Mouse (Mus musculus) intestine, embryonic 15.5 days (tissue): ENCODE data around the gene Syndig1. TPM values are rescaled to one million over a fixed set of nuclear protein-coding genes. Genes with fewer than 3 reads are reported as not detected.

Source experiments
- ATAC-seq: fragments of 200-750 bp; cut with Nextera tagmentation; 2 replicates; pipeline ENCODE4 v1.8.0; 2017; ENCODE audit warnings: moderate TSS enrichment, moderate library complexity
- H3K27ac ChIP-seq: fragments of 300-500 bp; sonication (generic); 2 replicates; pipeline ENCODE4 v1.5.1; 2015; ENCODE audit warnings: mild to moderate bottlenecking, inconsistent platforms
- H3K27me3 ChIP-seq: fragments of 300-500 bp; sonication (generic); replicated peaks from 2 replicates; pipeline ENCODE4 v1.6.1; 2015; ENCODE audit warnings: inconsistent platforms
- H3K36me3 ChIP-seq: fragments of 300-500 bp; sonication (generic); 2 replicates; pipeline ENCODE4 v1.6.1; 2015; ENCODE audit warnings: inconsistent platforms
- H3K4me1 ChIP-seq: fragments of 300-500 bp; sonication (generic); replicated peaks from 2 replicates; pipeline ENCODE4 v1.6.1; 2015; ENCODE audit warnings: inconsistent platforms
- H3K4me2 ChIP-seq: fragments of 300-500 bp; sonication (generic); replicated peaks from 2 replicates; pipeline ENCODE4 v1.6.1; 2015; ENCODE audit warnings: mild to moderate bottlenecking, inconsistent platforms
- H3K4me3 ChIP-seq: fragments of 300-500 bp; sonication (generic); replicated peaks from 2 replicates; pipeline ENCODE4 v1.5.1; 2015; ENCODE audit warnings: inconsistent platforms
- H3K9ac ChIP-seq: fragments of 300-500 bp; sonication (generic); 2 replicates; pipeline ENCODE4 v1.6.1; 2015; ENCODE audit warnings: inconsistent platforms
- H3K9me3 ChIP-seq: fragments of 300-500 bp; sonication (generic); 2 replicates; pipeline ENCODE4 v1.6.1; 2016; ENCODE audit warnings: inconsistent platforms
- WGBS: fragments of 180-500 bp; shearing (Covaris S2); methylation state at CpG from one replicate; pipeline ENCODE4 v1.1.7; 2015; 5-methylcytosine and 5-hydroxymethylcytosine counted together
- polyA plus RNA-seq: library from polyadenylated mRNA; unstranded; fragments of >200 nt; fragmentation: Nextera tagmentation; extraction: Ambion mirVana; gene quantifications from 2 replicates; pipeline ENCODE4 v1.2.1, GENCODE M21; 2015

Gene Syndig1
- polyA plus RNA-seq, 1 experiment from 2014 or later = 7.2 TPM

GRCm38 (mm10) chr2:149996382-149996964 lies 167.5 kb downstream of the Syndig1 start:
- Histone ChIP-seq H3K27ac (no peak overlapping the region), H3K4me3 (no peak overlapping the region), H3K4me1 (no peaks in the 10 kb centered on the region), H3K4me2 (no peak overlapping the region), H3K9ac (no peak overlapping the region), H3K36me3 (no peaks in the 10 kb centered on the region), H3K27me3 (no peaks in the 10 kb centered on the region), H3K9me3 (no peaks in the 10 kb centered on the region)
- WGBS = 66% methylated on average over 5 of the region's 5 CpGs
- ATAC-seq = no peak

DNA sequence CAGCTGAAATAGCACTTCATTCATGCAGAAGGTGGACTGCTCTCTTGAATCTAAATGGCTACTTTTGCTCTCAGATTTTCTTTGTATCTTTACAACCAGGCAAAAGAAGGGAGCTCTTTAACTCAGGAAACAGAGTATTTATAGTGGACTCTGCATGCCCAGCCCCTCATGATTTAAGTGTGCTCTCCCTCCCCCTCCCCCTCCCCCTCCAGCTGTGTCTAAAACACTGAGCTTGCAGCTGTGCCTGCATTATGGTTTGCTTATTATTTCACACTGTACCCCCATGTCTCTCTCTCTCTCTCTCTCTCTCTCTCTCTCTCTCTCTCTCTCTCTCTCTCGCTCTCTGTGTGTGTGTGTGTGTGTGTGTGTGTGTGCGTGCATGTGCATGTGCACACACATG lies 168.6 kb downstream of the Syndig1 start:
- H3K9ac ChIP-seq = no peak overlapping the region
- H3K4me1 ChIP-seq = no peaks in the 10 kb centered on the region
- H3K36me3 ChIP-seq = no peaks in the 10 kb centered on the region
- H3K4me2 ChIP-seq = no peak overlapping the region
- no peak overlapping the region for H3K4me3 ChIP-seq
- 75% methylated on average over 2 of the region's 2 CpGs for WGBS
- H3K9me3 ChIP-seq = no peaks in the 10 kb centered on the region
- no peak overlapping the region for H3K27ac ChIP-seq
- H3K27me3 ChIP-seq = no peaks in the 10 kb centered on the region
- peak; percentile 69; the same call in 1 of the 2 replicates for ATAC-seq

GRCm38 (mm10) chr2:149998373-149999108 lies 169.5 kb downstream of the Syndig1 start:
- H3K4me2 ChIP-seq = no peak overlapping the region
- H3K9ac ChIP-seq = no peak overlapping the region
- no peak overlapping the region for H3K4me3 ChIP-seq
- 0 out of 2 replicates have a peak overlapping the region, but pooled peaks have one; percentile 32 for H3K27ac ChIP-seq
- H3K36me3 ChIP-seq = no peaks in the 10 kb centered on the region
- H3K27me3 ChIP-seq = no peaks in the 10 kb centered on the region
- ATAC-seq = no peak
- H3K4me1 ChIP-seq = no peaks in the 10 kb centered on the region
- no peaks in the 10 kb centered on the region for H3K9me3 ChIP-seq
- 69% methylated on average over 4 of the region's 4 CpGs for WGBS

- ATAC-seq = no peak
- Histone ChIP-seq H3K27me3 (no peaks in the 10 kb centered on the region), H3K27ac (no peak overlapping the region), H3K4me2 (no peak overlapping the region), H3K9ac (no peak overlapping the region), H3K36me3 (no peaks in the 10 kb centered on the region), H3K4me3 (no peak overlapping the region), H3K4me1 (no peaks in the 10 kb centered on the region), H3K9me3 (no peaks in the 10 kb centered on the region)
- WGBS = 70% methylated on average over 2 of the region's 2 CpGs
Observed at GRCm38 (mm10) chr2:150000564-150000963, 171.6 kb downstream of the Syndig1 start.

DNA sequence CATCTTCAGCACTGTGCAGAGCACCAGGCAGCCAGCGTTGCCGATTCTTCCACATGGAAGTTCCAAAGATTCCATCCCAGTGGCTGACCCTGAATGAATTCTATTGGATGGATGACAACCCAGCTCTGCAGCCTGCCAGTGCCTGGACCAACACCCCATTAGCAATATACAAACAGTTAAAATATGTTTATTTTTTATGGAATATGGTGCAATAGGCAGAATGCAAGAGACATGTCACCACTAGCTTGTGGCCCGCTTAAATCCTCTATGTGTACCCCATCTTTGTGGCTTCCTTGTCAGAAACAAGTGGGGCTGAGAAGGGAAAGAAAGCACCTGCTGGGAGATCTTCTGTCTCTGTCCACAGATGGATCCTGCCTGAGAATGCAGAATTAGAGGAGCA lies 174.5 kb downstream of the Syndig1 start:
- ATAC-seq = no peak
- Histone ChIP-seq H3K27me3 (no peaks in the 10 kb centered on the region), H3K4me1 (no peaks in the 10 kb centered on the region), H3K36me3 (no peaks in the 10 kb centered on the region), H3K9ac (no peak overlapping the region), H3K9me3 (no peaks in the 10 kb centered on the region), H3K4me2 (no peak overlapping the region), H3K27ac (no peak overlapping the region), H3K4me3 (no peak overlapping the region)
- WGBS = 74% methylated on average over 3 of the region's 3 CpGs

- H3K27ac ChIP-seq = no peak overlapping the region
Observed at GRCm38 (mm10) chr2:150012787-150013346, 183.9 kb downstream of the Syndig1 start.

DNA sequence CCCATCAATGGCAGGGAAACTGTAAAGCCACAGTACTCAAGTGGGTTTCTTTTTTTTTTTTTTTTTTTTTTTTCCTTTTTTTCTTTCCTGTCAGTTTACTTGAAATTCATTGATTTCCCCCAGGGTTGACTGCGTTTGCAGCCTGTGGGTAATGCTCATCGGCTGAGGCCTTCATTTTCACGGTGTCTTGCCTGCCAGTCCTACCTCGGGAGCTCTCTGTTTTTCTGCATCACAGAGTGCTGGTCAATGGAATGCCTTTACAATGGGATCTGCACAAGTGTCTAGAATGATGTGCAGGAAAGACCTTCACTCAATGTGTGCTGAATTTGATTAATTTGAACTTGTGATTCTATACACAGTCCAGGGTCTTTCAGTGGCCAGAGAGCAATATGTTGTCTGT lies 184.8 kb downstream of the Syndig1 start:
- Histone ChIP-seq H3K36me3 (no peaks in the 10 kb centered on the region), H3K4me3 (no peak overlapping the region), H3K9ac (no peak overlapping the region), H3K9me3 (no peaks in the 10 kb centered on the region), H3K27ac (no peak overlapping the region), H3K4me1 (no peaks in the 10 kb centered on the region), H3K4me2 (no peak overlapping the region), H3K27me3 (no peaks in the 10 kb centered on the region)
- no peak for ATAC-seq
- 82% methylated on average over 4 of the region's 4 CpGs for WGBS

More at GRCm38 (mm10) chr2:150012787-150013346, 183.9 kb downstream of the Syndig1 start:
- no peaks in the 10 kb centered on the region for H3K4me1 ChIP-seq
- H3K4me3 ChIP-seq = no peak overlapping the region
- WGBS = 55% methylated on average over 6 of the region's 6 CpGs
- no peaks in the 10 kb centered on the region for H3K36me3 ChIP-seq
- H3K4me2 ChIP-seq = no peak overlapping the region
- no peak overlapping the region for H3K9ac ChIP-seq
- no peaks in the 10 kb centered on the region for H3K9me3 ChIP-seq
- no peaks in the 10 kb centered on the region for H3K27me3 ChIP-seq
- ATAC-seq = no peak

GRCm38 (mm10) chr2:150016303-150016702 lies 187.3 kb downstream of the Syndig1 start:
- ATAC-seq = no peak
- no peaks in the 10 kb centered on the region for H3K27me3 ChIP-seq
- no peak overlapping the region for H3K4me3 ChIP-seq
- no peak overlapping the region for H3K9ac ChIP-seq
- no peaks in the 10 kb centered on the region for H3K4me1 ChIP-seq
- no peaks in the 10 kb centered on the region for H3K9me3 ChIP-seq
- H3K36me3 ChIP-seq = no peaks in the 10 kb centered on the region
- no peak overlapping the region for H3K27ac ChIP-seq
- no peak overlapping the region for H3K4me2 ChIP-seq
- WGBS = 67% methylated on average over 5 of the region's 5 CpGs

- Histone ChIP-seq H3K36me3 (no peaks in the 10 kb centered on the region), H3K4me3 (no peak overlapping the region), H3K4me1 (no peaks in the 10 kb centered on the region), H3K27me3 (no peaks in the 10 kb centered on the region), H3K4me2 (no peak overlapping the region), H3K9ac (no peak overlapping the region), H3K9me3 (no peaks in the 10 kb centered on the region), H3K27ac (no peak overlapping the region)
- 47% methylated on average over 2 of the region's 2 CpGs for WGBS
- ATAC-seq = no peak
Observed at GRCm38 (mm10) chr2:150020706-150021105, 191.7 kb downstream of the Syndig1 start.

GRCm38 (mm10) chr2:150023873-150024339 lies 194.9 kb downstream of the Syndig1 start:
- ATAC-seq = peak; percentile 71; the same call in 1 of the 2 replicates
- no peak overlapping the region for H3K27ac ChIP-seq

GRCm38 (mm10) chr2:150043531-150043930 lies 214.5 kb downstream of the Syndig1 start:
- ATAC-seq = no peak
- Histone ChIP-seq H3K27ac (no peak overlapping the region), H3K27me3 (no peaks in the 10 kb centered on the region), H3K9me3 (no peaks in the 10 kb centered on the region), H3K4me2 (no peak overlapping the region), H3K4me1 (no peaks in the 10 kb centered on the region), H3K36me3 (no peaks in the 10 kb centered on the region), H3K9ac (no peak overlapping the region), H3K4me3 (no peak overlapping the region)
- WGBS = 90% methylated on average over 7 of the region's 7 CpGs

More at GRCm38 (mm10) chr2:150023873-150024339, 194.9 kb downstream of the Syndig1 start:
- WGBS = 40% methylated on average over 2 of the region's 2 CpGs
- no peak overlapping the region for H3K9ac ChIP-seq
- H3K27me3 ChIP-seq = no peaks in the 10 kb centered on the region
- no peaks in the 10 kb centered on the region for H3K9me3 ChIP-seq
- H3K4me1 ChIP-seq = no peaks in the 10 kb centered on the region
- H3K36me3 ChIP-seq = no peaks in the 10 kb centered on the region
- H3K4me3 ChIP-seq = no peak overlapping the region
- no peak overlapping the region for H3K4me2 ChIP-seq
